Mouse (Mus musculus) pancreas, adult 10 weeks (tissue): ENCODE results near the gene Gps2. TPM values are rescaled to one million over a fixed set of nuclear protein-coding genes. Genes with fewer than 3 reads are reported as not detected.

Experiments
- polyA plus RNA-seq: library from polyadenylated mRNA; stranded (reverse); fragments of 350-450 nt; fragmentation: Illumina TruSeq; extraction: RNeasy Lipid Tissue Mini Kit (QIAGEN cat#74804); gene quantifications from one replicate; pipeline ENCODE4 v1.2.3, GENCODE M21; 2015; ENCODE audit warnings: low read depth, low replicate concordance; ENCODE audit not compliant: insufficient read depth

Gene Gps2
- polyA plus RNA-seq: 25.1 TPM

DNA sequence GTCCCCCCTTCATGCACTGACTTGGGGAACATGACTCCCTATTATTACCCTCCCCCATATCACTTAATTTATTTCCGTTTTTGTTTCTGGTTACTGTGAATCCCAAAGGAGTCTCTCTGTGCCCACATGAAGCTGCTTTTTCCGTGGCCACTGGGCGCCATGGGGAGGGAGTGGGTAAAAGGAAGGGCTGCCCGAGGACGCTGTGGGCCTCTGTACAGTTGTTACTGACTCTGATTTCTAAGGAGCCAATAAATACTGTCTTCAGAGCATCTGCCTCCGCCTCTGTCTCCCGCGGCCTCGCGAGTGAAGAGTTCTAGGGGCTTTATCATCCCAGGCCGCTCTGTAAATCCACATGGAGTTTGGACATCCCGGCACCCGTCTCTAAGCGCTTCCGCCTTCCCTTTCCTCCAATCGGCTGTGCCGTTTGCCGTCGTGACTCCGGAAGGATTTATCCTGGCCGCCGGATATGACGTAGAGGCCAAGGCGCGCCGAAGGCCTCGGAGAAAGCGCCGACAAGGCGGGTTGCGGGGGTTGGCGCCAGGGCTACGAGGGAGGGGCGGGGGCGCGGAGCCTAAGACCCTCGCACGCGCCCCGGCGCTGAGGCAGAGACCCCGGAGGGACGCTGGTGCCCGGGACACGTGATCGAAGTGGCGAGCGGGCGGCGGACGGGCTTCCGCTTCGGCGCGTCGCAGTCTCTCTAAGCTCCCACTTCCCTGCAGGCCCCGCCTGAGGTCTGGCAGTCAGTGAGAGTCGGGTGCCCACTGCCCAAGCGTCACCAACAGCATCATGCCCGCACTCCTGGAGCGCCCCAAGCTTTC, at the start of gene Gps2:
TSS of gene Gps2 (plus strand) at position 335 of the 818 bp plus-strand sequence.

DNA sequence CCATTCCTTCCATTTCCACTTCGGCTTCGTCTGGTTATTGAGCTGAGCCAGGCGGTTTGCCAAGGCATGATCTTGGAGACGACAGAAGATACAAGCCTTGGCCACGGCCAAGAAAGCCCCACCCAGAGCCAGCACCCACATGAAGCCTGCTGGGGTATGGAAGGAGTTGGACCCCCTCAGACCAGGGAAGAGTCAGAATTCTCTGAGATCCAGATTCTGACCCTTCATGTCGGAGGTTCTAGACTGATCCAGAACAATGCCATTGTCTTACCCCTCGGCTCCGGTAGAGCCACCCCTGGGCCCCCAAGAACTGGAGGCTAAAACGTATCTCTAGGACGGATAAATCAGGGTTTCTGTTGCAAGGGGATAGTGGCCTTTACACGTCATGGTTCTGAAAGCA, 35.8 kb upstream of the Gps2 start, which contains the start of gene Tmem95:
TSS of gene Tmem95 (minus strand) at position 141 of the 400 bp plus-strand sequence.

DNA sequence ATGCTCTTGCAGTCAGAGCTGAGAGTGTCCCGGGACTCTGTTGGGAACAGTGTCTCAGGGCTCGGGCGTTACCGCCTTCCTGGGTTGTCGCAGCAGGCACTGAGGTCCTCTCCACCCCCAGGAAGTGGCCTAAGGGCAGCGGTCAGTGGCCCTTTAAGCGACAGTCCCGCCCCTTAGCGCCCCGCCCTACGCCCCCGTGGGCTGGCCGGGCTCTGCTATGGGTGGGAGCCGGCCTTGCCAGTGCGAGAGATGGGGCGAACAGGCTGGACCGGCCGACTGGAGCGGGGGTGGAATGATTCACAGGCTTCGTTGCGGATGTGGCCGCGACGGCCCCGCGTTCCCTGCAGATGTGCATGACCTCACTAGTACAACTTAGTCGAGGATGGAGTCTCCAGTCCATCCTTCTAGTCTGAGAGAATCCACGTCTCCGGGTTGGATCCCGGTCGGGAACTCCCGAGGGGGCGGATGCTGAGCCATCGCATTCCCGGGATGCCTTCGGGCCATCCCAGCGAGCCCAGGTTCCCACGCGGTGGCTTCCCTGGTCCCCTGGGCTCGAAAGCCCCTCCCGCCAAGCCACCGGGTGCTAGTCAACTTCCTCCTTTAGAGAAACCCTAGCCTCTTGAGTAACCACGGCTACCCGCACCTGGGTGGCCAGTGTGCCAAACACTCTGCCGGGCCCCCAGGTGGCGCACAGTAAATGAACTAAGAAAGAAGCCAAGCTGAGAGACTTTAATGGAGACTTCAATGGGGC, 32.7 kb upstream of the Gps2 start, which contains the start of gene Kctd11:
TSS of gene Kctd11 (minus strand) at position 554 of the 751 bp plus-strand sequence.

DNA sequence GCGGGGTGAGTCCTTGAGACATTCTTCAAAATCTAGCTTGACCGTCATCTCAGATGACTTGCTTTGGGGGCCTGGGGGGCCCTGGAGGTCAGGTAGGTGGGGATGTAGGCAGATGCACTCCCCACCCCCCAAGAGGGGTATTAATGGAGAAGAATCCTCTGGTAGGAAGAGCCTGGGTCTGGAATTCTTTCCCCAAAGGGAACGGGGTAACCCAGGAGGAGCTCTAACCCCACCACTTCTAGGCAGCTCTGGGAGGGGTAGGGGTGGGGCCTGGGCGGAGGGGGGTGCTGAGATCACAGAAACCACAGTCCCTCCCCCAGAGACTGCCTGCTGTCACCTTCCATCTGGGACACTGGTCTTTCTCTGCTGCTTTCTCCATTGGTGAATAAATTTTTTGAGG, 18.4 kb upstream of the Gps2 start, which contains the start of gene Acap1:
TSS of gene Acap1 (minus strand) at position 249 of the 400 bp plus-strand sequence.

DNA sequence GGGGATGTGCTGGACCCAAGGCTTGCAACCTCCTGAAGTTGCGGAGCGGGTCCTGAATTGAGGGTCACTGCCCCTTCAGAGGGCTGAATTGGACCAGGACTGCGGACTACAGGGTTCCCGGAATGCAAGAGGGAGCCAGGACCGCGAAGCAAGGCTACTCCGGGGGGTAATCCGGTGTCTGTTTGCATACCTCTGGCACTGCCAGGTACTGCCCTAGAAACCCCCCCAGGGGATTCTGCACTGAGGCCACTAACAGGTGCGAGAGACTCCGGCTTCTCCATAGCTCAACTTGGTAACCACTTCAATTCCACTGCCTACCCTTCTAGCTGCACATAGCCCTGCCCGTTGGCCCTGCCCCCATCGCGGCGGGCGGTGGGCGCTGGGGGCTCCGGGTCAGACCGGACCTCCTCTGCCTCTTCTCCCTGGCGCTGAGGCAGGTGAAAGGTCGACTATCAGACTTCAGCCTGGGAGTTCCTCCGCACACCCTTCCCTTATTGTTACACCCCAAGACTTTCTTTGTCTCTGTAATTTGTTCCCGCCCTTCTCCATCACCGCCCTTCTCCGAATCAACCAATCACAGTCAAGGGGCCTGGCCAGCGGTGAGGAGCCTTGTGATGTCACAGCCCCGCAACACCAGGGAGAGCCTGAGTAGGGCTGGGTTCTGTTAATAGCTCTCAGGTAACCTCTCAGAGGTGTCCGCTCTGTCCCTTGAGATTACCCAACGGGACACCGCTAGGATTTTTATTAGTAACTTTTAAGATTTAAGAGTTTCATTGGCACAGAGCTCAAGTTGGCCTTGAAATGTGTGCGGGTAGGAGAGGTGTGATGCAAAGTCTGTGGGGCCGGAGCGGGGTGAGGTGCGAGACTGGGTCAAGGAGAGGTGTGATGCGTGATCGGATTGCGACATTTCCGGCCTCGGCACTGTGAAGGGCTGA, 12.9 kb upstream of the Gps2 start, which contains the start of the genes 2810408A11Rik and Neurl4:
TSS of gene 2810408A11Rik (minus strand) at position 517 of the 935 bp plus-strand sequence.
TSS of gene Neurl4 (plus strand) at position 602 of the 935 bp plus-strand sequence.

DNA sequence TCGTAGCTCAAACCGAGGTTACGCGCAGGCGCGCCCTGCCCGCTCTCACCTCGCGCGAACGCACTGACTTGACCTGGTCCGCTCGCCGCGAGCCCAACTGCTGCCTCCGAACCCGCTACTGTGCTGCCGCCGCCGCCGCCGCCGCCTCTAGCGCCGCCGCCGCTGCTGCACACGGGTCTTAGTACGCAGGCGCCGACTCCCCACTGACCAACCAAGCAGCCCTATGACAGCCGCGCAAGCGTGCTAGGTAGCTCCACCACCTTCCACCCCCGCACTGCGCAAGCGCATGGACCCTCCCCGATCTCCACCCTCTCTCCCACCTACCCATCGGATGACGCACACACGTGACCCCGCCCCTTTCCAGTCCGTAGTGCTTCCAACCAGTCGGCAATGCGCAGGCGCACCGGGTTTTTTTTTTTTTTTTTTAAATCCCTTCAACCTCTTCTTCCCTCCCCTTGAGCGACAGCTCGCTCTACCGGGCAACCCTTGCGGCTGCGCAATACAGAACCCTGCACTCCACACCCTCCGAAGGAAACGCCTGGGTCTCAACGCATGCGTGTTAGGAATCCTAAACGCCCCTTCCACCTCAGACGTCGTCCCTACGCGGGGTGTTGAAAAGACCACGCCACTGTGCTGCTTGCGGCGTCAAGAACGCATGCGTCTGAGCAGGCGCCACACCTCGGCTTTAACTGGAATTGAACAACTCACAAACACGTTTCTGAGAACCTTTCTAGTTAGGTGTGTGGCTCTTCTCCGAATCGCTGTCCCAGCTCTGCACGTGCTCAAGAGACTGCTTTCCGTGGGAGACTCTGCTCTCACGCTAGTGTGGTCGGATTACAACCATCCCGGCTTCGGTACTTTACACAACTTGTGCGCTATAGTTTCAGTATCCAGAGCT, 7.7 kb downstream of the Gps2 start, which contains the start of gene Eif5a:
TSS of gene Eif5a (minus strand) at position 845 of the 898 bp plus-strand sequence.

DNA sequence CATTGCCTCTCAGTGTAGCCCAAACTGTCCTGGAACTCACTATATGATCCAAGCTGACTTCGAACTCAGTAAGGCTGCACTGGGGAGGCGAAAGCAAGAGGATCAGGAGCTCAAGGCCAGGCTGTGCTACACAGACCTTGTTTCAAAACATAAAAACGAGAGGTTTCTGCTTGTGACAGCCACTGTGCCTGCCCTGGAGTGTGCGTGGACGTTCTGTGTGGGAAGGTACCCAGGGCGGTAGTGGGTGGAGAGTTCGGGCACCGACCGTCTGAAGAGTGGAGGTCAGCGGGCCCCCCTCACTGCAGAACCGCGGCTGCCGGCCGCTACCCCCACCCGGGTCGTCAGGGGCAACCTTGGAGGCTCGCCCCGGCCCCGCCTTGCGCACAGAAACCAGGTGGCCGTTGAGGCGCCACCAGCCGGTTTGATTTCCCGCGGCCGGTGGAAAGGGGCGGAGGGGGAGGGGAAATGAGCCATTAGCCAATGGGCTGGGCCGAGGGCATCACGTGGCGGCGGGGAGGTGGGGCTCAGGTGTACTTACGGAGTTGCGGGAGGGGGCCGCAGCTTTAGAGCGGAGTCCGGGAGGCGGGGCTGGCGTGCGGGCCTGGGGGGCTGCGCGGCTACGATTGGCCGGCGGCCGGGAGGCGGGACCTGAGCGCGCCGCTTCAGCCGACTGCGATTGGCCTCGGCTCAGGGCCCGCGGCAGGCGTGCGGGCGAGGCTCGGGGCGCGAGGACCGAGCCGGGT, 21.6 kb downstream of the Gps2 start, which contains the start of gene Ybx2:
TSS of gene Ybx2 (plus strand) at position 660 of the 743 bp plus-strand sequence.

DNA sequence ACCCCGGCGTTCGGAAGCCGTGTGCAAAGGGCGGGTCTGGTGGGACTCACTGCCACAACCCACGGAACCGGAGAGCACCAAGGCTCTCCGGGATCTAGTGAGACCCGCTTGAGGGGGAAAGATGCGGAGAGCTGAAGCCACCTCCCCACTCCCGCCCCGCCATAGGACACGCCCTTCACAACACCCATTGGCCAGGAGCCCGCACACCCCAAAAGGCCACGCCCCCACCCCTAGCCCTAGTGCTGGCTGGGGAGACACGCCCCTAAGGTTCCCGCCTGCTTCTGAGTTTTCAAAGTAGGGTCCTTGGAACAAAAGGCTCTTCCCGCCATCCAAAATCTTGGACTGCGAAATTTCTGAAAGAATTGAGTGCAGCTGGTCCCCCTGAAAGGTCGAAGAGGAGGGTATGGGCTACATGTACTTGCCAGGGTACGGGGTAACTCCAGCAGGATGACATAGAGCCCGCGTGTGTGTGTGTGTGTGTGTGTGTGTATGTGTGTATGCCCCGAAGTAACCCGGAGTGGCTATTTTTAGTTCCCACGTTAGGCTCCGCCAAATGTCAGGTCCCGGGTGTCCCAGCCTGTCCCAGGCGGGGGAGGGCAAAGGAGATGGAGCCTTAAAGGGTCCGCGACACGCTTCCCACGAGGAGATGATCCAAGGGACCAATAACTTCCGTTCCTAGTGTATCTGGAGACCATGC, 34.5 kb downstream of the Gps2 start, which contains the start of gene Slc2a4:
TSS of gene Slc2a4 (minus strand) at position 123 of the 697 bp plus-strand sequence.

DNA sequence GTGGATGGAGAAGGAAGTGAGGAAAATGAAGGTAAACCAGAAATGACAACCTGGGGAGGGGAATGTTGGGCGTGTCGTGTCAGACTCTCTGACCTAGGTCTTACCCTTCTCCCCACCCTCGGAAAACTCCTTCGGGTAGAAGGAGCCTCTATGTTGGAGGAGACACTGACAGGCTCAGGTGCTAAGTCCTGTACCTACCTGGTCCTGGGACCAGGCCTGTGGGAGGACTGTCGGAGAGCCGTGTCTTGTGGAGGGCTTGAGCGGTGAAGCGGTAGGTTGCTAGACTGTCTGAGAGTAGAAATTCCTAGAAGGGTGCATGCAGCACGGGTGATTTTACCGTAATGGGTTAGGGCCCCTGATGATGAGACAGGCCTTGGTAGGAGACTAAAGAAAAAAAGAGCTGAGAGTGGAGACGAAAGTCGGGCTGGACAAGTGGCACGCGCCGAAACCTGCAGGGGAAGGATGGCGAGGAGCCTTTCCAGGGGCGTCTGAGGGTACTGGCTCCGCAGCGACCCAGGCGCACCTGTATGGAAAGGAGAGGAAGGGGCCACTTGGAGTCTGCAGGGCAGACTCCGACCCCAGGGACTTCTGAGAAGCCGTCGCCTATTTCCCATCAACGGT, 51.1 kb downstream of the Gps2 start, which contains the start of gene Cldn7:
TSS of gene Cldn7 (plus strand) at position 130 of the 621 bp plus-strand sequence.

Other genes with a start within 250 kb of the Gps2 start
- gene Cd68, start 247.7 kb upstream of the Gps2 start, polyA plus RNA-seq: 11.4 TPM
- gene Eif4a1, start 241.5 kb upstream of the Gps2 start, polyA plus RNA-seq: 118 TPM
- gene Senp3, start 231.8 kb upstream of the Gps2 start, polyA plus RNA-seq: 20.9 TPM
- 1.0 TPM for gene Tnfsf13, start 228.1 kb upstream of the Gps2 start, polyA plus RNA-seq
- 12.1 TPM for gene Tnfsf12, start 218.0 kb upstream of the Gps2 start, polyA plus RNA-seq
- gene Tnfsfm13, start 217.8 kb upstream of the Gps2 start, polyA plus RNA-seq: 4.4 TPM
- gene Polr2a, start 155.3 kb upstream of the Gps2 start, polyA plus RNA-seq: 11.2 TPM
- not detected for gene Slc35g3, start 151.9 kb upstream of the Gps2 start, polyA plus RNA-seq
- gene Zbtb4, start 148.0 kb upstream of the Gps2 start, polyA plus RNA-seq: 7.3 TPM
- 3.0 TPM for gene Chrnb1, start 117.9 kb upstream of the Gps2 start, polyA plus RNA-seq
- 1.2 TPM for gene Fgf11, start 112.0 kb upstream of the Gps2 start, polyA plus RNA-seq
- 1.6 TPM for gene Tmem102, start 108.3 kb upstream of the Gps2 start, polyA plus RNA-seq
- not detected for gene Gm39566, start 98.6 kb upstream of the Gps2 start, polyA plus RNA-seq
- gene Spem2, start 95.4 kb upstream of the Gps2 start, polyA plus RNA-seq: not detected
- gene Spem1, start 91.7 kb upstream of the Gps2 start, polyA plus RNA-seq: not detected
- 6.3 TPM for gene Nlgn2, start 76.1 kb upstream of the Gps2 start, polyA plus RNA-seq
- 73.9 TPM for gene Tmem256, start 75.4 kb upstream of the Gps2 start, polyA plus RNA-seq
- 8.3 TPM for gene Plscr3, start 67.5 kb upstream of the Gps2 start, polyA plus RNA-seq
- 6.0 TPM for gene Tnk1, start 55.2 kb upstream of the Gps2 start, polyA plus RNA-seq
- not detected for gene Tmem95, start 35.9 kb upstream of the Gps2 start, polyA plus RNA-seq
- 1.4 TPM for gene Kctd11, start 32.5 kb upstream of the Gps2 start, polyA plus RNA-seq
- gene Acap1, start 18.3 kb upstream of the Gps2 start, polyA plus RNA-seq: 0.87 TPM
- gene 2810408A11Rik, start 12.9 kb upstream of the Gps2 start, polyA plus RNA-seq: not detected
- gene Neurl4, start 12.8 kb upstream of the Gps2 start, polyA plus RNA-seq: 12.3 TPM
- gene Eif5a, start 8.1 kb downstream of the Gps2 start, polyA plus RNA-seq: 133 TPM
- gene Ybx2, start 21.9 kb downstream of the Gps2 start, polyA plus RNA-seq: 1.6 TPM
- gene Slc2a4, start 34.3 kb downstream of the Gps2 start, polyA plus RNA-seq: 3.1 TPM
- gene Cldn7, start 50.9 kb downstream of the Gps2 start, polyA plus RNA-seq: 21.0 TPM
- 42.3 TPM for gene Ctdnep1, start 67.3 kb downstream of the Gps2 start, polyA plus RNA-seq
- 22.5 TPM for gene Elp5, start 68.6 kb downstream of the Gps2 start, polyA plus RNA-seq
- 186 TPM for gene Gabarap, start 77.3 kb downstream of the Gps2 start, polyA plus RNA-seq
- 15.8 TPM for gene Phf23, start 81.9 kb downstream of the Gps2 start, polyA plus RNA-seq
- gene Dvl2, start 86.7 kb downstream of the Gps2 start, polyA plus RNA-seq: 6.6 TPM
- gene Acadvl, start 101.5 kb downstream of the Gps2 start, polyA plus RNA-seq: 25.2 TPM
- gene Dlg4, start 103.1 kb downstream of the Gps2 start, polyA plus RNA-seq: 8.8 TPM
- not detected for gene Asgr1, start 140.2 kb downstream of the Gps2 start, polyA plus RNA-seq
- not detected for gene Asgr2, start 178.8 kb downstream of the Gps2 start, polyA plus RNA-seq
- 8.1 TPM for gene Mgl2, start 216.4 kb downstream of the Gps2 start, polyA plus RNA-seq
- gene Clec10a, start 242.3 kb downstream of the Gps2 start, polyA plus RNA-seq: 6.6 TPM